Mouse (Mus musculus) G1E-ER4 (cell line): ENCODE measurements around the gene Gm37596. TPM values are rescaled to one million over a fixed set of nuclear protein-coding genes. Genes with fewer than 3 reads are reported as not detected.
"Not testable (repeated sequence)": the region's sequence is repeated elsewhere in the genome, so short reads cannot be mapped to it uniquely, and the experiment has no call there.

ENCODE experiments used
- GATA1 ChIP-seq: IDR thresholded peaks from one replicate; pipeline ENCODE4 v1.8.0; 2012; ENCODE audit warnings: low read length, inconsistent platforms
- polyA plus RNA-seq: library from polyadenylated mRNA; stranded (reverse); fragments of >175 nt; gene quantifications from 2 replicates; pipeline ENCODE4 v1.2.3, GENCODE M21; 2012

Gm37596 gene
- not detected in 2 replicates for polyA plus RNA-seq

GRCm38 (mm10) chr3:93692970-93693369 is at the start of gene Gm37596:
Gene Gm37596, minus strand, starts transcription at chr3:93693070.
- not testable (repeated sequence) for TF ChIP-seq GATA1

GRCm38 (mm10) chr3:93676210-93676609 is 16.7 kb downstream of the Gm37596 start, which contains the start of gene Tdpoz1:
Gene Tdpoz1, minus strand, starts transcription at chr3:93676310.
- TF ChIP-seq GATA1 = not testable (repeated sequence)

- TF ChIP-seq GATA1 = no peak
Measured at GRCm38 (mm10) chr3:93654260-93654659, 38.6 kb downstream of the Gm37596 start.

- no peak for TF ChIP-seq GATA1
Measured at GRCm38 (mm10) chr3:93652586-93652985, 40.3 kb downstream of the Gm37596 start, which contains the start of gene Tdpoz2. Gene Tdpoz2, minus strand, starts transcription at chr3:93652686.

Other genes with a start within 250 kb of the Gm37596 start
- gene Tchhl1, start 224.3 kb downstream of the Gm37596 start, polyA plus RNA-seq = not detected in 2 replicates
- gene S100a11, start 172.6 kb downstream of the Gm37596 start, polyA plus RNA-seq = not detected in 2 replicates
- gene S100a10, start 138.0 kb downstream of the Gm37596 start, polyA plus RNA-seq = not detected in 2 replicates
- not detected in 2 replicates for gene Tdpoz2, start 40.4 kb downstream of the Gm37596 start, polyA plus RNA-seq
- not detected in 2 replicates for gene Tdpoz1, start 16.8 kb downstream of the Gm37596 start, polyA plus RNA-seq
- gene Gm5773, start 79.9 kb upstream of the Gm37596 start, polyA plus RNA-seq = not detected in 2 replicates
- not detected in 2 replicates for gene Tdpoz4, start 103.3 kb upstream of the Gm37596 start, polyA plus RNA-seq
- not detected in 2 replicates for gene Tdpoz3, start 132.9 kb upstream of the Gm37596 start, polyA plus RNA-seq